Mouse (Mus musculus) hindbrain, postnatal 0 days (tissue): ENCODE measurements at regions not wholly inside any gene's neighbourhood (a gene's known extent, or its start where the extent isn't known, plus 50 kb on each side); places are given as distances from the start of the nearest gene placed in this dataset.

Source experiments
- ATAC-seq: fragments of 200-750 bp; cut with Nextera tagmentation; 2 replicates; pipeline ENCODE4 v1.8.0; 2017; ENCODE audit warnings: mild to moderate bottlenecking, moderate TSS enrichment, moderate library complexity
- DNase-seq: peaks from one replicate; pipeline ENCODE4 v3.0.0-alpha.2; 2015; ENCODE audit warnings: low spot score
- H3K27ac ChIP-seq: fragments of 300-500 bp; sonication (generic); 2 replicates; pipeline ENCODE4 v1.5.1; 2014; ENCODE audit warnings: mild to moderate bottlenecking
- H3K27me3 ChIP-seq: fragments of 300-500 bp; sonication (generic); 2 replicates; pipeline ENCODE4 v1.6.1; 2014; ENCODE audit warnings: low read length, mixed read lengths; ENCODE audit not compliant: insufficient read depth
- H3K36me3 ChIP-seq: fragments of 300-500 bp; sonication (generic); 2 replicates; pipeline ENCODE4 v1.6.1; 2014; ENCODE audit warnings: low read length, mixed read lengths; ENCODE audit not compliant: insufficient read depth
- H3K4me1 ChIP-seq: fragments of 300-500 bp; sonication (generic); 2 replicates; pipeline ENCODE4 v1.6.1; 2014; ENCODE audit warnings: antibody characterized with exemption, low read length, mixed read lengths; ENCODE audit not compliant: insufficient read depth
- H3K4me2 ChIP-seq: fragments of 300-500 bp; sonication (generic); 2 replicates; pipeline ENCODE4 v1.6.1; 2014; ENCODE audit warnings: low read depth, mild to moderate bottlenecking, low read length, moderate library complexity, mixed read lengths
- H3K4me3 ChIP-seq: fragments of 300-500 bp; sonication (generic); 2 replicates; pipeline ENCODE4 v1.5.1; 2014; ENCODE audit warnings: low read length
- H3K9ac ChIP-seq: fragments of 300-500 bp; sonication (generic); replicated peaks from 2 replicates; pipeline ENCODE4 v1.6.1; 2014; ENCODE audit warnings: mild to moderate bottlenecking, low read length, moderate library complexity, mixed read lengths
- H3K9me3 ChIP-seq: fragments of 300-500 bp; sonication (generic); 2 replicates; pipeline ENCODE4 v1.6.1; 2016; ENCODE audit warnings: low read length, mixed read lengths
- CTCF ChIP-seq: IDR thresholded peaks from 2 replicates; pipeline ENCODE4 v1.5.1; 2016; ENCODE audit warnings: antibody characterized with exemption, control low read depth, low read depth
- WGBS: fragments of 180-500 bp; shearing (Covaris S2); extraction: QIAGEN DNeasy Blood & Tissue Kit; methylation state at CpG from one replicate; pipeline ENCODE4 v1.1.7; 2014; 5-methylcytosine and 5-hydroxymethylcytosine counted together

DNA sequence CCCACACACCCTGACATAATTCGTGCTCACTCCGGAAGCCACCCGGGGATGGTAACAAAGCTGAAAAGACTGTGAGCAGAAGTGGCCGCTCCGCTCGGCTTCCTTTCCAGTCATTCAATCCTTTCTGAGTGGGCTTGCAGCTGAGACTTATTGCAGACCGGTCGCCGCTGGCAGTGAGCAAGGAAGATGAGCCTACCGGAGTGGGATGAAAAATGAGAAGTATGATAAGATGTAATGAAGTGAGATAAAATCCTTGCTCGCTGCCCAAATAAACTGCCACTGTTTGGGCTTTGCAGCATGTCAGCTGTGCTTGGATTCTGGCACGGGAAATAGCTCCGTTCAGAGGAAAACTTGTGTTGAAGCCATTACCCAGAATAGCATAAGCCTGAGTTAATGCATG lies 82.7 kb upstream of the Lingo2 start:
- Histone ChIP-seq H3K4me2 (peak overlapping the region; percentile 40), H3K4me1 (no peaks in the 10 kb centered on the region), H3K4me3 (peak overlapping the region; percentile 4; the same call in 1 of the 2 replicates), H3K9me3 (no peaks in the 10 kb centered on the region), H3K27ac (no peak overlapping the region), H3K9ac (no peak overlapping the region), H3K27me3 (no peaks in the 10 kb centered on the region), H3K36me3 (no peaks in the 10 kb centered on the region)
- 44% methylated on average over 13 of the region's 13 CpGs for WGBS
- TF ChIP-seq CTCF: no peak
- DNase-seq (peak; percentile 60), ATAC-seq (peak; percentile 76; the same call in 1 of the 2 replicates)
